Mouse (Mus musculus) CH12.LX (cell line): ENCODE data around the gene Nsg1.

Experiments used
- CHD1 ChIP-seq: IDR thresholded peaks from 2 replicates; pipeline ENCODE4 v1.6.1; 2012; ENCODE audit warnings: low read depth, low read length, improper control_type of control experiment, inconsistent platforms
- CTCF ChIP-seq, 2 experiments: IDR thresholded peaks in 1 of 2; conservative IDR thresholded peaks in 1 of 2; 2 replicates each; pipeline ENCODE4 v1.5.1; 2011 to 2012; ENCODE audit warnings: low read depth in 2 of 2, low read length in 2 of 2, improper control_type of control experiment in 1 of 2, inconsistent platforms in 1 of 2, mild to moderate bottlenecking in 1 of 2, moderate library complexity in 1 of 2
- EP300 ChIP-seq: IDR thresholded peaks from 2 replicates; pipeline ENCODE4 v1.6.1; 2011; ENCODE audit warnings: low read length, improper control_type of control experiment
- MAFK ChIP-seq: IDR thresholded peaks from 2 replicates; pipeline ENCODE4 v1.6.1; 2011; ENCODE audit warnings: low read length, improper control_type of control experiment; ENCODE audit not compliant: insufficient replicate concordance
- RAD21 ChIP-seq: IDR thresholded peaks from 2 replicates; pipeline ENCODE4 v1.6.1; 2011; ENCODE audit warnings: low read depth, mild to moderate bottlenecking, low read length, improper control_type of control experiment, moderate library complexity
- UBTF ChIP-seq: IDR thresholded peaks from 2 replicates; pipeline ENCODE4 v1.6.1; 2012; ENCODE audit warnings: low read depth, mild to moderate bottlenecking, inconsistent platforms, low read length, improper control_type of control experiment, moderate library complexity
- ZNF384 ChIP-seq: IDR thresholded peaks from 2 replicates; pipeline ENCODE4 v1.6.1; 2012; ENCODE audit warnings: low read depth, low read length, improper control_type of control experiment, inconsistent platforms

DNA sequence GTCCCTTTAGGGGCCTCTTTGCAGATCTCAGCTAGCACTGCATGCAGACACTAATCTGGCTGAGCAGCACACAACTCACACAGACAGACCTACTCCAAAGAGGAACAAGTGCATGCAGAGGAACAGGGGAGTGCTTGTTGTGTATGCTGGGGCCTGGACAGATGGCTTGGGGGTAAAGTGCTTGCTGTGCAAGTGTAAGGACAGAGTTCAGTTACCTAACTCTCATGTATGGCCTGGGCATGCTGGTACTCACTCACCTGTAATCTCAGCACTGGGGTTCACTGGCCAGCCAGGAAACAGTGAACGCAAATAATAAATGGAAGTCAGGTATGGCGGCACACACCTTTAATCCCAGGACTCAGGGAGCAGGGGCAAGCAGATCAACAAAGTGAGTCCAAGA, 45.2 kb downstream of the Nsg1 start:
- TF ChIP-seq UBTF (no peak), RAD21 (no peak), CTCF (conservative IDR thresholded peaks at IDR 0.05 in 1 of 2, IDR thresholded peaks at IDR 0.05 in 1 of 2; ENCODE audit: low read depth in 2 of 2, low read length in 2 of 2) (no peak), ZNF384 (no peak), EP300 (no peak), MAFK (no peak), CHD1 (no peak)
